Mouse (Mus musculus) left cerebral cortex, adult 2 months (tissue): ENCODE measurements around the gene Krt6b. TPM values are rescaled to one million over a fixed set of nuclear protein-coding genes. Genes with fewer than 3 reads are reported as not detected.
"Not testable (repeated sequence)": the region's sequence is repeated elsewhere in the genome, so short reads cannot be mapped to it uniquely, and the experiment has no call there.

ENCODE experiments used
- DNase-seq, 2 experiments: peaks; one replicate each; pipeline ENCODE4 v3.0.0; 2021 to 2022; ENCODE audit warnings: low spot score in 2 of 2, mixed read lengths in 1 of 2; ENCODE audit errors: extremely low spot score in 1 of 2
- H3K27ac ChIP-seq: fragments of 200-600 bp; 2 replicates; pipeline ENCODE4 v1.8.1; 2022
- H3K4me3 ChIP-seq: fragments of 200-600 bp; 2 replicates; pipeline ENCODE4 v1.8.1; 2022
- CTCF ChIP-seq: fragments of 200-600 bp; IDR thresholded peaks from 2 replicates; pipeline ENCODE4 v1.8.1; 2022; ENCODE audit warnings: antibody characterized with exemption, mild to moderate bottlenecking, moderate library complexity
- intact Hi-C: fragments of 180-260 bp; cut with DNase I; formaldehyde crosslinking; loops from one replicate; pipeline ENCODE4 v1.15.1; 2025
- microRNA-seq, 2 experiments: library from miRNA; unstranded; fragments of <30 nt; microRNA quantifications; one replicate each; pipeline ENCODE4 v1.2.0; 2021
- total RNA-seq, 2 experiments: library from RNA; stranded (reverse); gene quantifications; 2 replicates each; pipeline ENCODE4 v1.2.3; 2021

Krt6b gene
- total RNA-seq, 2 experiments from 2014 or later: not detected

- no peak for DNase-seq
- Histone ChIP-seq H3K27ac (no peak within 1 kb of the TSS), H3K4me3 (no peak within 1 kb of the TSS)
- intact Hi-C loops: no loop called here
- TF ChIP-seq CTCF: no peak
These were observed 14.1 kb upstream of the Krt6b start, which contains the start of gene Krt6a for GRCm38 (mm10) chr15:101694207-101694606. Krt6a (minus strand) TSS chr15:101694307.

DNA sequence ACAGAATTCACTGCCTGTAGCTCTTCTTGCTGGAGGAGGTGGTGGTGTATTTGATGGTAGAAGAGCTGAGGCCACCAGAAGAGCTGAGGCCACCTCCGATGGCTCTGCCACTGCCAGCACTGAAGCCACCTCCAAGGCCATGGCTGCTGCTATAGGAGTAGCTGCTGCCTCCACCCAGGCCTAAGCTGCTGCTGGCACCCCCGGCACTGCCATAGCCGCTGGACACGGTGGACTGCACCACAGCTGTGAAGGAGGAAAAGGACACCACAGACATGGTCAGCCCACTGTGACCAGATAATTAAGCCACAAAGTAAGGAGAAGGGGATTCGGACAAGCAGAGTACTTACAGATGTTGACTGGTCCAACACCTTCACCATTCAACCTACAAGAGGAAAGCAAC lies 10.4 kb upstream of the Krt6b start:
- H3K27ac ChIP-seq, DNase-seq, H3K4me3 ChIP-seq, intact Hi-C loops: not testable (repeated sequence)

GRCm38 (mm10) chr15:101688161-101688560 lies 8.1 kb upstream of the Krt6b start:
- H3K4me3 ChIP-seq: no peak overlapping the region
- H3K27ac ChIP-seq: no peak overlapping the region
- no peak for DNase-seq
- no peak for TF ChIP-seq CTCF
- intact Hi-C loops: loop anchor here (10.0 kb wide), 1 partner anchor 493 kb away; no protein-coding TSS in a partner anchor

- H3K27ac ChIP-seq: no peak overlapping the region
- no peak for DNase-seq
- intact Hi-C loops: no loop called here
- no peak for TF ChIP-seq CTCF
- H3K4me3 ChIP-seq: no peak overlapping the region
These were observed 4.1 kb downstream of the Krt6b start for GRCm38 (mm10) chr15:101675978-101676377.

DNA sequence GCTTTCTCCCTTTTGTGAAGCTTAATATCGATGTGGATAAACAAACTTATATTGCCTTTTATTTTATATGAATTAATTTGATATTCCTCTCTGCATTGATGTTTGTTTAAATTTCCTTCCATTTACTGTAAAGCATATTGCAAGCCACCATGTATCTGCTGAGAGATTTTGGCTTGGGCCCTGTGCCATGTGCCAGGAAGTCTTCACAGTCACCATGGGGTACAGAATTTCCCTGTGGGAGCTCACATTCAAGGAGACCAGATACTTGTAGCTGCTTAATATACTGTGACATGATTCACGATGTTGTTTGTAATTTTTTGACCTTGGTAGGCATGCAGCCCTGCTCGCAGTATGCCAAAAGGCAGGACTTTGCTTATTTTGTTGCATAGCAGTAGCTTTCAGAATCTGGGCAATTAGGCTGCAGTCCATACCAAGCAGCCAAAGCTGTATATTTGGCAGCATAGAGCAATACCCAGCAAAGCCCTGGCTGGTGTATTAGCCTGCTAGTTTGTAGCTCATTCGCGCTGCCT lies 27.3 kb downstream of the Krt6b start:
- TF ChIP-seq CTCF: no peak
- no peak for DNase-seq
- Histone ChIP-seq H3K4me3 (no peak overlapping the region), H3K27ac (no peak overlapping the region)
- intact Hi-C loops: no loop called here

- Histone ChIP-seq H3K4me3 (no peak within 1 kb of the TSS), H3K27ac (no peak within 1 kb of the TSS)
- no peak for DNase-seq
- intact Hi-C loops: no loop called here
- no peak for TF ChIP-seq CTCF
These were observed 32.8 kb downstream of the Krt6b start, which contains the start of gene Gm5478 for GRCm38 (mm10) chr15:101647280-101647679. Gm5478 (minus strand) TSS chr15:101647380.

DNA sequence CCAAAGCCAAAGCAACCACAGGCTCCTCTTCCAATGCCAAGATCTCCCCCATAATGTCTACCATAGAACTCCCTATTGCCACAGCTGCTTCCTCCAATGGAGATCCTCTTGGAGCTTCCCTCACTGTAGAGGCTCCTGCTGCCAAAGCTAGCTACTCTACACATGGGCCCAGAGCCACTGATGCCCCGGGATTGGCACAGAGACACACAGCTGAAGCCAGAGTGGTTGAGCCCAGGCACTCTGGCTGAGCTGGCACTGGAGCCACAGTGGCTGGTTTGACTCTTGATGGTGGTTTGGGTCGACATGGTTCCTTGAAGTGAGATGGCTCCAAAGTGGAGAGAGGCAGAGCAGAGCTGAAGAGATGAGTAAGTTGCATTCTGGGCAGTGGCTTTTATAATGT lies 52.2 kb downstream of the Krt6b start, which contains the start of gene Gm5414:
Gene Gm5414, minus strand, starts transcription at position 305 of the 400 bp plus-strand sequence.
- H3K27ac ChIP-seq: no peak within 1 kb of the TSS
- intact Hi-C loops: no loop called here
- H3K4me3 ChIP-seq: no peak within 1 kb of the TSS
- TF ChIP-seq CTCF: no peak
- no peak for DNase-seq

Small RNA genes within 50 kb of the gene (microRNA-seq; reads per million reads assigned to microRNA genes)
- gene Gm44323: 0 reads per million in 2 experiments
- gene Gm44342: 0 reads per million in 2 experiments
- 0 reads per million in 2 experiments for gene Gm44383
- gene Gm44479: 0 reads per million in 2 experiments

Other genes starting within 250 kb of the Krt6b start
- under 1 TPM in 1 of 2 experiments, not detected in 1; 0.14 TPM for gene Krt87, start 241.5 kb downstream of the Krt6b start, total RNA-seq
- gene Krt88, start 232.5 kb downstream of the Krt6b start, total RNA-seq: not detected
- gene Krt81, start 216.5 kb downstream of the Krt6b start, total RNA-seq: not detected
- gene Krt86, start 206.8 kb downstream of the Krt6b start, total RNA-seq: not detected
- gene Krt83, start 188.8 kb downstream of the Krt6b start, total RNA-seq: not detected
- gene Gm49425, start 163.0 kb downstream of the Krt6b start, total RNA-seq: not detected
- not detected for gene Krt84, start 147.5 kb downstream of the Krt6b start, total RNA-seq
- gene Krt82, start 129.6 kb downstream of the Krt6b start, total RNA-seq: not detected
- gene Krt90, start 117.3 kb downstream of the Krt6b start, total RNA-seq: not detected
- not detected for gene Krt75, start 106.4 kb downstream of the Krt6b start, total RNA-seq
- not detected for gene Gm5414, start 52.1 kb downstream of the Krt6b start, total RNA-seq
- not detected for gene Gm5478, start 32.9 kb downstream of the Krt6b start, total RNA-seq
- not detected for gene Krt6a, start 14.0 kb upstream of the Krt6b start, total RNA-seq
- gene Krt5, start 32.6 kb upstream of the Krt6b start, total RNA-seq: not detected
- gene Krt71, start 62.8 kb upstream of the Krt6b start, total RNA-seq: not detected
- not detected for gene Krt72, start 106.2 kb upstream of the Krt6b start, total RNA-seq
- 1 to 10 TPM; 1.0 to 1.2 TPM for gene Krt73, start 122.1 kb upstream of the Krt6b start, total RNA-seq
- gene Krt2, start 137.9 kb upstream of the Krt6b start, total RNA-seq: 1 to 10 TPM in 1 of 2 experiments, under 1 TPM in 1; 0.20 to 1.1 TPM
- gene Krt1, start 170.5 kb upstream of the Krt6b start, total RNA-seq: 1 to 10 TPM; 1.8 to 2.3 TPM
- gene Krt77, start 189.4 kb upstream of the Krt6b start, total RNA-seq: 10 to 100 TPM; 11.4 to 13.8 TPM
- not detected for gene Krt76, start 212.6 kb upstream of the Krt6b start, total RNA-seq
- not detected for gene Krt4, start 244.4 kb upstream of the Krt6b start, total RNA-seq